Comparison of ENCODE assay signal across 24 mouse cellular contexts in genomic region chr13:4048226-4048625, GRCm38 (mm10). TPM values are rescaled to one million over a fixed set of nuclear protein-coding genes. Genes with fewer than 3 reads are reported as not detected.
"Had no signal": no experiment of that assay in that cellular context is flagged by ENCODE, and none has a peak within 500 bp of the region (broad histone marks: within the 10 kb centered on the region; RNA-seq: fewer than 3 reads in every experiment).

No protein-coding gene starts in this region.

- H3K4me1 ChIP-seq: hindbrain, embryonic 10.5 days; hindbrain, embryonic 12.5 days; intestine, embryonic 15.5 days; limb, embryonic 10.5 days; limb, embryonic 12.5 days; liver, embryonic 13.5 days; liver, embryonic 15.5 days had no signal

- H3K27me3 ChIP-seq: hindbrain, embryonic 12.5 days; intestine, embryonic 15.5 days; limb, embryonic 12.5 days; liver, embryonic 13.5 days; liver, embryonic 15.5 days had no signal

- H3K4me2 ChIP-seq: heart, embryonic 11.5 days; hindbrain, embryonic 12.5 days; hindbrain, embryonic 14.5 days; intestine, embryonic 15.5 days; limb, embryonic 12.5 days; liver, embryonic 13.5 days; liver, embryonic 15.5 days had no signal

- H3K4me3 ChIP-seq: gastrocnemius, adult 2 months; heart, adult 2 months; hindbrain, embryonic 10.5 days; hindbrain, embryonic 12.5 days; intestine, embryonic 15.5 days; layer of hippocampus, adult 2 months; left cerebral cortex, adult 2 months; limb, embryonic 10.5 days; limb, embryonic 12.5 days; liver, embryonic 13.5 days; liver, embryonic 15.5 days had no signal

- H3K9me3 ChIP-seq: hindbrain, embryonic 10.5 days; hindbrain, embryonic 12.5 days; intestine, embryonic 15.5 days; limb, embryonic 10.5 days; limb, embryonic 12.5 days; liver, embryonic 13.5 days; liver, embryonic 15.5 days had no signal

- H3K9ac ChIP-seq: hindbrain, embryonic 12.5 days; hindbrain, embryonic 14.5 days; intestine, embryonic 15.5 days; limb, embryonic 12.5 days; liver, embryonic 13.5 days; liver, embryonic 15.5 days had no signal

- ATAC-seq: hindbrain, embryonic 16.5 days; inflammation-experienced regulatory T-cells, adult 6 months had no signal

- H3K27ac ChIP-seq: gastrocnemius, adult 2 months; heart, adult 2 months; hindbrain, embryonic 10.5 days; hindbrain, embryonic 12.5 days; hindbrain, embryonic 14.5 days; intestine, embryonic 15.5 days; layer of hippocampus, adult 2 months; left cerebral cortex, adult 2 months; limb, embryonic 10.5 days; limb, embryonic 12.5 days; liver, embryonic 13.5 days; liver, embryonic 15.5 days had no signal

- DNase-seq: gastrocnemius, adult 2 months; gastrocnemius, postnatal 10 days; gastrocnemius, postnatal 25 days; heart, adult 2 months; heart, postnatal 10 days; heart, postnatal 4 days; kidney, adult 18-20 months; kidney, postnatal 10 days; kidney, postnatal 25 days; kidney, postnatal 4 days; liver, embryonic 13.5 days had no signal

- H3K36me3 ChIP-seq: hindbrain, embryonic 10.5 days; hindbrain, embryonic 12.5 days; intestine, embryonic 15.5 days; limb, embryonic 10.5 days; limb, embryonic 12.5 days; liver, embryonic 13.5 days; liver, embryonic 15.5 days had no signal

RNA-seq across cellular contexts. Expression of gene Akr1c14, which starts 0.6 kb away (rescaled TPM):
- total RNA-seq: granulocyte monocyte progenitor cell, adult 5-6 weeks had no signal
- polyA plus RNA-seq: inflammation-experienced regulatory T-cells, adult 6 months had no signal
